Mouse (Mus musculus): ENCODE measurements around the gene Dll4.

GRCm38 (mm10) chr2:119300819-119301493 lies 24.6 kb upstream of the Dll4 start:
- peak; percentile 29; the same call in 1 of the 2 replicates for TF ChIP-seq POLR2A (IDR thresholded peaks at IDR 0.05; ENCODE audit: borderline replicate concordance, extremely low read depth, low read depth, low read length)
- no peak for TF ChIP-seq CTCF (IDR thresholded peaks at IDR 0.05; ENCODE audit: insufficient read depth, low read length)
